Mouse (Mus musculus) limb, embryonic 12.5 days (tissue): ENCODE measurements around the gene Thumpd2. TPM values are rescaled to one million over a fixed set of nuclear protein-coding genes. Genes with fewer than 3 reads are reported as not detected.

Experiments used
- ATAC-seq: fragments of 200-750 bp; cut with Nextera tagmentation; 2 replicates; pipeline ENCODE4 v1.8.0; 2017; ENCODE audit warnings: low read depth, moderate TSS enrichment; ENCODE audit not compliant: insufficient number of reproducible peaks, insufficient read depth, low FRiP score, low TSS enrichment
- H3K27ac ChIP-seq: fragments of 300-500 bp; sonication (generic); 2 replicates; pipeline ENCODE4 v1.5.1; 2016; ENCODE audit warnings: mild to moderate bottlenecking, moderate library complexity
- H3K27me3 ChIP-seq: fragments of 300-500 bp; sonication (generic); 2 replicates; pipeline ENCODE4 v1.6.1; 2016; ENCODE audit warnings: mild to moderate bottlenecking, moderate library complexity
- H3K36me3 ChIP-seq: fragments of 300-500 bp; sonication (generic); 2 replicates; pipeline ENCODE4 v1.6.1; 2016; ENCODE audit warnings: mild to moderate bottlenecking, moderate library complexity
- H3K4me1 ChIP-seq: fragments of 300-500 bp; sonication (generic); replicated peaks from 2 replicates; pipeline ENCODE4 v1.6.1; 2016
- H3K4me2 ChIP-seq: fragments of 300-500 bp; sonication (generic); 2 replicates; pipeline ENCODE4 v1.6.1; 2016; ENCODE audit warnings: mild to moderate bottlenecking, moderate library complexity
- H3K4me3 ChIP-seq: fragments of 300-500 bp; sonication (generic); replicated peaks from 2 replicates; pipeline ENCODE4 v1.5.1; 2016; ENCODE audit warnings: mild to moderate bottlenecking
- H3K9ac ChIP-seq: fragments of 300-500 bp; sonication (generic); replicated peaks from 2 replicates; pipeline ENCODE4 v1.6.1; 2016; ENCODE audit warnings: mild to moderate bottlenecking, moderate library complexity
- H3K9me3 ChIP-seq: fragments of 300-500 bp; sonication (generic); 2 replicates; pipeline ENCODE4 v1.6.1; 2016; ENCODE audit warnings: mild to moderate bottlenecking, moderate library complexity
- WGBS: fragments of 180-500 bp; shearing (Covaris S2); methylation state at CpG from one replicate; pipeline ENCODE4 v1.1.7; 2016; 5-methylcytosine and 5-hydroxymethylcytosine counted together
- polyA plus RNA-seq: library from polyadenylated mRNA; unstranded; fragments of >200 nt; fragmentation: Nextera tagmentation; extraction: Ambion mirVana; gene quantifications from 2 replicates; pipeline ENCODE4 v1.2.1, GENCODE M21; 2016

The Thumpd2 gene
- 17.0 and 18.2 TPM in 2 replicates for polyA plus RNA-seq

GRCm38 (mm10) chr17:81064979-81065311, at the start of gene Thumpd2:
Gene Thumpd2, minus strand, starts transcription at chr17:81065082.
- H3K9ac ChIP-seq: peak within 1 kb of the TSS; percentile 90
- H3K27me3 ChIP-seq: no peaks in the 10 kb centered on the region
- H3K4me2 ChIP-seq: peak within 1 kb of the TSS; percentile 61
- no peaks in the 10 kb centered on the region for H3K9me3 ChIP-seq
- ATAC-seq: peak; percentile 87
- H3K4me3 ChIP-seq: peak within 1 kb of the TSS; percentile 83
- peaks cover 24% of the 10 kb centered on the region for H3K36me3 ChIP-seq
- peaks cover 6% of the 10 kb centered on the region; the same call in 1 of the 2 replicates for H3K4me1 ChIP-seq
- 2% methylated on average over 29 of the region's 29 CpGs for WGBS
- peak within 1 kb of the TSS; percentile 66 for H3K27ac ChIP-seq

DNA sequence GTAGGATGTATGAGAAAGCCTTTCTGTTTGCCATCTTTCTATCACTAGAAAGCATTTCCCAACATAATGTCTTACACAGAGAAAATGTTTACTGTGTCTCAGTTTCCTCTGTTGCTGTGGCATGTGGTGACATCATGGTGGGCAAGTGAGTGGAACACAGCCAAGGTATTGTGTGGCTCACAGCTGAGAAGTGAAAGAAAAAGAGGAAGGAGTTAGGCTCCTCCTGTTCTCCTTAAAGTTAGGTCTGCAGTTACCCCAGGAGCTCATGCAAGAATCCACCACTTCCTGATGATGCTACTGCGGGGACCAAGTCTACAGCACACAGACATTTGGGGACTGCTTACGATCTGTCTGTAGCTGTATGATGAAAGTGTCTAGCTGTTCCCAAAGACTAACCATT, 39.4 kb upstream of the Thumpd2 start:
- WGBS: 80% methylated on average over 2 of the region's 2 CpGs
- Histone ChIP-seq H3K27me3 (no peaks in the 10 kb centered on the region), H3K4me3 (no peak overlapping the region), H3K4me1 (no peaks in the 10 kb centered on the region), H3K9me3 (no peaks in the 10 kb centered on the region), H3K36me3 (no peaks in the 10 kb centered on the region), H3K27ac (no peak overlapping the region), H3K4me2 (no peak overlapping the region), H3K9ac (no peak overlapping the region)
- no peak for ATAC-seq

GRCm38 (mm10) chr17:81102866-81103265, 38.0 kb upstream of the Thumpd2 start:
- Histone ChIP-seq H3K36me3 (no peaks in the 10 kb centered on the region), H3K27me3 (no peaks in the 10 kb centered on the region), H3K9ac (no peak overlapping the region), H3K4me1 (no peaks in the 10 kb centered on the region), H3K27ac (no peak overlapping the region), H3K4me3 (no peak overlapping the region), H3K4me2 (no peak overlapping the region), H3K9me3 (no peaks in the 10 kb centered on the region)
- 76% methylated on average over 8 of the region's 8 CpGs for WGBS
- no peak for ATAC-seq

DNA sequence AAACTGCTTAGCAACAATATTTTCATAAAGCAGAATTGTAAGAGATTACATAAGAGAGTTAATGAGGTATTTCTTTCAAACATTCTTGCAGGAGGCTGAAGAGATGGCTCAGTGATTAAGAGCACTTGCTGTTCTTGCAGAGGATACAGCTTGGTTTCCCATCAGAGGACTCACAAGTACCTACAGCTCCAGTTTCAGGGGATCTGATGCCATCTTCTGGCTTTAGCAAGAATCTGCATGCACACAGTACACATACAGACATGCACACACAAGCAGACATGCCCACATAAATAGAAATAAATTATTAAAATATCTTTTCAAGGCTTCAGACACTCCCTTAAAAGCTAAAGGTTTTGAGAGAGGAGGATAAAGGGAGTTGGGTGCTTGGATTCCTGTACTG, 33.6 kb upstream of the Thumpd2 start:
- Histone ChIP-seq H3K9ac (no peak overlapping the region), H3K4me3 (no peak overlapping the region), H3K27ac (no peak overlapping the region), H3K9me3 (no peaks in the 10 kb centered on the region), H3K36me3 (no peaks in the 10 kb centered on the region), H3K4me2 (no peak overlapping the region), H3K27me3 (no peaks in the 10 kb centered on the region), H3K4me1 (no peaks in the 10 kb centered on the region)
- no peak for ATAC-seq

- H3K4me1 ChIP-seq: no peaks in the 10 kb centered on the region
- no peaks in the 10 kb centered on the region for H3K9me3 ChIP-seq
- no peak overlapping the region for H3K27ac ChIP-seq
- no peaks in the 10 kb centered on the region for H3K36me3 ChIP-seq
- no peak overlapping the region for H3K4me3 ChIP-seq
- 86% methylated on average over 2 of the region's 2 CpGs for WGBS
- no peak overlapping the region for H3K4me2 ChIP-seq
- H3K9ac ChIP-seq: no peak overlapping the region
- H3K27me3 ChIP-seq: no peaks in the 10 kb centered on the region
- no peak for ATAC-seq
Measured at GRCm38 (mm10) chr17:81096490-81096889, 31.6 kb upstream of the Thumpd2 start.

DNA sequence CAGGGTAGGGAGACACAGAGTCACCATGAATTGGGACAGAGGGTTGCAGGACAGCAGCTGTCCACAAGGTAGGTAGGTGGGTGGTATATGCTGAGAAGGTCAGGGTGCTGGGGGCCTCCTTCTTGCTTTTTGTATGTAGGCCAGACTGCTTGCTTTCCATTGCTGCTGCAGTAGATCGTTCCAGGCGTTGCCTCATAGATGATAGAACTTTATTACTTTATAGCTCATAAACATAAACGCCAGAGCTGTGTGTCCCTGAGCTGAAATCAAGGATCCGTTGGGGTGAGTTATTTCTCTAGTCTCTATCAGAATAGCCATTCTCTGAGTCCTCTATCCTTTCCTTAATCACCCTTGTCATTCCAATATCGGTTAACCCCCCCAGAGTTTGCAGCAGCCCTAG, 27.9 kb upstream of the Thumpd2 start:
- Histone ChIP-seq H3K27me3 (no peaks in the 10 kb centered on the region), H3K4me1 (no peaks in the 10 kb centered on the region), H3K9ac (no peak overlapping the region), H3K27ac (no peak overlapping the region), H3K9me3 (no peaks in the 10 kb centered on the region), H3K36me3 (no peaks in the 10 kb centered on the region), H3K4me3 (no peak overlapping the region), H3K4me2 (no peak overlapping the region)
- WGBS: 75% methylated on average over 5 of the region's 5 CpGs
- ATAC-seq: no peak

DNA sequence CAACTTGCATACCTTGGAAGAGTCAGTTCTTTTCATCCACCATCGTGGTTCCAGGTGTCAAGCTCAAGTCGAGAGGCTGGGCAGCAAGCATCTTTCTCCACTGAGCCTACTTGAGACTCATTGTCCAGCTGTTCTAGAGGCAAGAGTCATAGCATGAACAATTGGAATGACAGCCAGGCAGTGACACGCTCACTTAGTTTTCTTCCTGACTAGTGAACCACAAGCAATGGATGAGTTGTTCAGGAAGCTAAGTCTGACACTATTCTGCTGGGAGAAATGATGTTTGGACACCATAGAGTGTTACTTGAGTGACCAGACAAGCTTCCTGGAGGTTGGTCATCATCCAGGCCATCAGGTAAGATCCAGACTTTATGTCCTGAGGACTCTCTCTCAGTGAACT, 24.0 kb upstream of the Thumpd2 start:
- Histone ChIP-seq H3K27me3 (no peaks in the 10 kb centered on the region), H3K9me3 (no peaks in the 10 kb centered on the region), H3K36me3 (no peaks in the 10 kb centered on the region), H3K9ac (no peak overlapping the region), H3K4me1 (no peaks in the 10 kb centered on the region), H3K4me3 (no peak overlapping the region), H3K4me2 (no peak overlapping the region), H3K27ac (no peak overlapping the region)
- ATAC-seq: no peak
- 83% methylated on average over 3 of the region's 3 CpGs for WGBS

DNA sequence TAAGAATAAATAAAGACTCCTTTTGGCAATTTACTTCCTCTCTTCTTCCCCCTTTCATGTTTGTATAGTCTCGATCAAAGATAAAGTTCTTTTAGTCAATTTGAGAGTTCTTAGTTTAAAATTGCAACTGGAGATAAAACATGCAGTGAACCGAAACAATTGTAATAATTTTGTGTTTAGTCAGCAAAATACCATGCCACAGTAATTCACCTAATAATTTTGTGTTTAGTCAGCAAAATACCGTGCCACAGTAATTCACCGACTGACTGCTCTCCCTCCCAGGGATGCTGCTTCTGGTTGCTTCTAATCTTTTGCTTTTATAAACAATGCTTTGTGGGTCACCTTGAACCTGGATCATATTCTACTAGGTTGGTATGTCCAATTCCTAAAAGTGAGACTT, 22.9 kb upstream of the Thumpd2 start:
- Histone ChIP-seq H3K4me2 (no peak overlapping the region), H3K27me3 (no peaks in the 10 kb centered on the region), H3K36me3 (no peaks in the 10 kb centered on the region), H3K9me3 (no peaks in the 10 kb centered on the region), H3K4me3 (no peak overlapping the region), H3K27ac (no peak overlapping the region), H3K4me1 (no peaks in the 10 kb centered on the region), H3K9ac (no peak overlapping the region)
- no peak for ATAC-seq
- WGBS: 86% methylated on average over 4 of the region's 4 CpGs

GRCm38 (mm10) chr17:81064279-81064978, 453 bp downstream of the Thumpd2 start:
- Histone ChIP-seq H3K4me3 (peak overlapping the region; percentile 83), H3K4me2 (peak overlapping the region; percentile 61), H3K27ac (peak overlapping the region; percentile 66), H3K9me3 (no peaks in the 10 kb centered on the region), H3K27me3 (no peaks in the 10 kb centered on the region), H3K36me3 (peaks cover 24% of the 10 kb centered on the region), H3K4me1 (peaks cover 6% of the 10 kb centered on the region; the same call in 1 of the 2 replicates), H3K9ac (peak overlapping the region; percentile 90)
- peak; percentile 84 for ATAC-seq
- 16% methylated on average over 28 of the region's 28 CpGs for WGBS

GRCm38 (mm10) chr17:81063346-81063745, 1.5 kb downstream of the Thumpd2 start:
- no peak overlapping the region for H3K4me3 ChIP-seq
- peaks cover 24% of the 10 kb centered on the region for H3K36me3 ChIP-seq
- H3K27ac ChIP-seq: no peak overlapping the region
- WGBS: 93% methylated on average over 3 of the region's 3 CpGs
- H3K9ac ChIP-seq: no peak overlapping the region
- ATAC-seq: no peak
- H3K27me3 ChIP-seq: no peaks in the 10 kb centered on the region
- H3K4me2 ChIP-seq: no peak overlapping the region; the same call in 1 of the 2 replicates
- H3K9me3 ChIP-seq: no peaks in the 10 kb centered on the region
- H3K4me1 ChIP-seq: peaks cover 9% of the 10 kb centered on the region; the same call in 1 of the 2 replicates

DNA sequence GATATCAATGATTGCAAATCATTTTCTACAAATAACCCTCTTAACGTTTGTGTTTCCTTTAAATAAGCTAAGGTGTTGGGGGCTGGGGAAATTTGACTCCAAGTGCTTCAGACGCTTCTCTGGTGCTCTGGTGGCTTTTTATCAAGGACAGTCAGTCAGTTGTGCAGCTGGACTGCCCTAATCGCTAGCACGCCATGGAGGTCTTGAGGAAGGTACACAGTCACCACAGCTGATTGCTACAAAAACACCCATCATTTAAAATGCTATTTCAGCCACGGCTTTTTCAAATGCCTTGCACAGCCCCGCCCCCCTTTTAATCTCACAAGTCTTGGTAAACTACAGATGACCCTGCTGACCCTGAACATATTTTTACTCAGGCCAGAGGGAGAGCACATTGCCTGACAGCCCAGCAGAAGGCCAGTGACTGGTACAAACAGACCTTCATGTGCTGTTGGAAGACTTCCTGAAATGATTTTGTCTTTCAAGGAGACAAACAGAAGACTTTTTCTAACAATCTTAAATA, 2.5 kb downstream of the Thumpd2 start:
- H3K27ac ChIP-seq: no peak overlapping the region
- 45% methylated on average over 6 of the region's 6 CpGs for WGBS
- no peak overlapping the region for H3K4me2 ChIP-seq
- peaks cover 9% of the 10 kb centered on the region; the same call in 1 of the 2 replicates for H3K4me1 ChIP-seq
- H3K9me3 ChIP-seq: no peaks in the 10 kb centered on the region
- H3K36me3 ChIP-seq: peaks cover 27% of the 10 kb centered on the region
- no peak overlapping the region for H3K9ac ChIP-seq
- H3K27me3 ChIP-seq: no peaks in the 10 kb centered on the region
- no peak for ATAC-seq
- H3K4me3 ChIP-seq: no peak overlapping the region
